Mouse (Mus musculus): ENCODE results near the gene Emid1.
"Not testable (repeated sequence)": the region's sequence is repeated elsewhere in the genome, so short reads cannot be mapped to it uniquely, and the experiment has no call there.

Gene Emid1

GRCm38 (mm10) chr11:5103986-5104509, 48.0 kb downstream of the Emid1 start:
- no peak for DNase-seq (ENCODE audit: extremely low read depth, low read depth)

GRCm38 (mm10) chr11:5102384-5102783, 49.7 kb downstream of the Emid1 start:
- DNase-seq (ENCODE audit: extremely low read depth, low read depth): peak; percentile 85

GRCm38 (mm10) chr11:5101641-5102040, 50.4 kb downstream of the Emid1 start:
- DNase-seq (ENCODE audit: extremely low read depth, low read depth): no peak

GRCm38 (mm10) chr11:5100801-5101200, 51.3 kb downstream of the Emid1 start:
- DNase-seq (ENCODE audit: extremely low read depth, low read depth): no peak

- no peak for DNase-seq (ENCODE audit: extremely low read depth, low read depth)
These were observed 51.8 kb downstream of the Emid1 start for GRCm38 (mm10) chr11:5100283-5100682.

GRCm38 (mm10) chr11:5099576-5100183, 52.4 kb downstream of the Emid1 start:
- peak; percentile 76 for DNase-seq (ENCODE audit: extremely low read depth, low read depth)

- DNase-seq (ENCODE audit: extremely low read depth, low read depth): peak; percentile 78
These were observed 53.1 kb downstream of the Emid1 start, which contains the start of the genes Rhbdd3 and Ewsr1 for GRCm38 (mm10) chr11:5098736-5099542. TSS of gene Rhbdd3 (plus strand) at chr11:5098926. TSS of gene Ewsr1 (minus strand) at chr11:5099266.

- peak; percentile 67 for DNase-seq (ENCODE audit: extremely low read depth, low read depth)
These were observed 53.9 kb downstream of the Emid1 start for GRCm38 (mm10) chr11:5098035-5098735.

- no peak for DNase-seq (ENCODE audit: extremely low read depth, low read depth)
These were observed 55.5 kb downstream of the Emid1 start for GRCm38 (mm10) chr11:5096480-5097020.

- no peak for DNase-seq (ENCODE audit: extremely low read depth, low read depth)
These were observed 56.2 kb downstream of the Emid1 start for GRCm38 (mm10) chr11:5095877-5096276.

GRCm38 (mm10) chr11:5091706-5092105, 60.4 kb downstream of the Emid1 start:
- no peak for DNase-seq (ENCODE audit: extremely low read depth, low read depth)

GRCm38 (mm10) chr11:5089147-5089546, 62.9 kb downstream of the Emid1 start:
- no peak for DNase-seq (ENCODE audit: extremely low read depth, low read depth)

- not testable (repeated sequence) for DNase-seq (ENCODE audit: extremely low read depth, low read depth)
These were observed 75.2 kb downstream of the Emid1 start for GRCm38 (mm10) chr11:5076843-5077242.

- no peak for DNase-seq (ENCODE audit: extremely low read depth, low read depth)
These were observed 76.3 kb downstream of the Emid1 start for GRCm38 (mm10) chr11:5075760-5076159.

GRCm38 (mm10) chr11:5074882-5075281, 77.2 kb downstream of the Emid1 start:
- DNase-seq (ENCODE audit: extremely low read depth, low read depth): no peak

GRCm38 (mm10) chr11:5068126-5068971, 83.7 kb downstream of the Emid1 start:
- no peak for DNase-seq (ENCODE audit: extremely low read depth, low read depth)

GRCm38 (mm10) chr11:5067063-5067462, 85.0 kb downstream of the Emid1 start:
- DNase-seq (ENCODE audit: extremely low read depth, low read depth): peak; percentile 69

GRCm38 (mm10) chr11:5065056-5065821, 86.8 kb downstream of the Emid1 start, which contains the start of gene Gas2l1:
TSS of gene Gas2l1 (minus strand) at chr11:5065327.
- peak; percentile 82 for DNase-seq (ENCODE audit: extremely low read depth, low read depth)

GRCm38 (mm10) chr11:5064282-5065055, 87.6 kb downstream of the Emid1 start:
- DNase-seq (ENCODE audit: extremely low read depth, low read depth): no peak
